Mouse (Mus musculus) ovary, adult 18-20 months (tissue): ENCODE measurements at regions not wholly inside any gene's neighbourhood (a gene's known extent, or its start where the extent isn't known, plus 50 kb on each side); places are given as distances from the start of the nearest gene placed in this dataset.

ENCODE experiments used
- DNase-seq: peaks from one replicate; pipeline ENCODE4 v3.0.0; 2022; ENCODE audit warnings: low spot score, mixed read lengths

- no peak for DNase-seq
Observed at GRCm38 (mm10) chr10:102694810-102695209, 182.8 kb downstream of the Rassf9 start.

GRCm38 (mm10) chr10:102689966-102690365, 177.9 kb downstream of the Rassf9 start:
- DNase-seq: no peak

DNA sequence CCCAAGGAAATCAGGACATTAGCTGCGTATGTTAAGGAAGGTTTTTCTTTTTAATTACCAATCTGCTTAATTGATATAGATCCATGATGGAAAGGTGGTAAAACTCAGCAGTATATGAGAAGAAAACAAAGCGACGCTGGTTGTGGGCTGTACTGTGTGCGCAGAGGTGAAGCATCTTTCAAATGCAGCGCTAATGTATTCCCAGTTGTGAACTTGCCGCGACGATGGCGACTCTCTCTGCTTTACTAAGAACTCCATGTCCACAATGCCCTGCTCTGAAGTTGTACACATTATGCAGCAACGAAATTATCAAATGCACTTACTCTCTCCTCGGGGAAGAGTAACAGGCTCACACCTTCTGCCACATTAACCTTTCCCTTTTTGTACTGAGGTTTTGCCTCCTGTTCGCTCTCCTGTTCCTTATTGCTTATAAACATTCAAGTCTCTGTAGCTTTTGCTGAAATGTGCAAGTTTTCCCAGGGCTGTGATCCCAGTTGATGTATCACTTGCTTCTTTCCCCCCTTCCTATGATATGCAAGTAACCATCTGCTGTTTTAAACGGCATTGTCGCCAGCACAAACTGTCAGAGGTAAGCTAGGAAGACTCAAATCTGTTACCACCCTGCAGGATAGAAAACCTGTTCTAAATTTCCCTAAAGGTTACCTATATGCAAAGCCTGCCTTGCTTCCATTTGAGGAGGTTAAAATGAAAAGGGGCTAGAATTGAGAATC, 174.8 kb downstream of the Rassf9 start:
- DNase-seq: no peak

- DNase-seq: no peak
Observed at GRCm38 (mm10) chr10:102685833-102686434, 173.9 kb downstream of the Rassf9 start.

GRCm38 (mm10) chr10:102667359-102667758, 155.3 kb downstream of the Rassf9 start:
- no peak for DNase-seq

DNA sequence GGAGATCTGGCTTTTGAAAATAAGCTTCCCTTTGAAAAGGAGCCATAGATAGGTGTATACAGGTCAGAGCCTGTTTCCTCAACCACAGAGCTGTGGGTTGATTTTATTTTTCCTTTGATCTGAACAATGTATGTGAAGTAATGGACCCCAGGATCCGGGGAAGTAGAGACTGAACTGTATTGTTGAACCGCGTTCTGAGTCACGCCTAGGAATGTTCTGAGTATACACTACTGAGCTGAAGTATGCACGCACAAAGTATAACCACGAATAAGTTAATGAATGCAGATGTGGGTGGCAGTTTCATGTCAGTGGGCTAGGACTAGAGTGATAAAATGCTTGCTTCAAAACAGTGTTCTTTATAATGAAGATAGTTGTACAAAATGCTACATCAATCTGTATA, 147.7 kb downstream of the Rassf9 start:
- no peak for DNase-seq

GRCm38 (mm10) chr10:102636507-102636906, 124.5 kb downstream of the Rassf9 start:
- no peak for DNase-seq

- DNase-seq: no peak
Observed at GRCm38 (mm10) chr10:102633438-102633837, 121.4 kb downstream of the Rassf9 start.

GRCm38 (mm10) chr10:102628609-102629008, 116.6 kb downstream of the Rassf9 start:
- no peak for DNase-seq

- no peak for DNase-seq
Observed at GRCm38 (mm10) chr10:102623895-102624294, 111.9 kb downstream of the Rassf9 start.

DNA sequence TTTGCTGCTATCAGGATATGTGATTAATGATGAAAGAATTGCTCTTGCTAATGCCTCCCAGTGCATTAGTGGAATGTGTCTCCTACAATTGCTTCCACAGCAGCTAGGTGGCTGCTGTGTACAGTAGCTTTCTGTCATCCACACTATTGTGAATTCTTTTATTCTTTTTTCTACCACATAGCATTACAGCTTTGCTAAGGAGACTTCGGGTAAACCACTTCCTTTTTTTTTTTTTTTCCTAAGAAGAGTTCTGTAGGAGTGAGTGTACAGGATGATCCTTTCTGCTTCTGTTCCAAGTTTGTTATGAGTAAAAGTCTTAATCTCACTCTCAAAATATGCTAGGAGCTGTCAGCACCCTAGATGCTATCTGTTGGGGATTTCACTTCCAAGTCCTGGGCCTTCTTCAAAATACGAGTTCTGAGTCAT, 110.6 kb downstream of the Rassf9 start:
- DNase-seq: no peak

DNA sequence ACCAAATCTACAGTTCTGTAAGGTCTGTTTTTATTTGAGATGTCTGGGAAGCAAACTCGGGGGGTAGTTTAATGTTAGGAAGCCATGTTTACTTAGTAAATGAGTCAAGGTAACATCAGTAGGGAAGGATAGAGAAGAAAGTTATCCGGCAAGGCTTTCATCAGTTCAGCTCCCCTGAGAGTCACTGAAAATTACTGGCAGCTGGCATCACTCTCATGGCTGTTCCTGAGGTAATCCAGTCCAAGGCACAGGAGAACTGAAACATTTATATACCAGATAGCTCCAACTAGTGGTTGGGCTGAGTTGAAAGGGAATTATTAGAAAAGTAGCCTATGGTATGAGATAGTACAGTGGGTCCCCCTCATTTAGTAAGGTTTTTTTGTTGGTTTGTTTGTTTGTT, 106.7 kb downstream of the Rassf9 start:
- no peak for DNase-seq

GRCm38 (mm10) chr10:102615962-102616595, 104.1 kb downstream of the Rassf9 start:
- no peak for DNase-seq
